In genomic region chr6:124693243-124693981, GRCm38 (mm10) we compare ENCODE assay signal across 10 mouse cellular contexts. TPM values are rescaled to one million over a fixed set of nuclear protein-coding genes. Genes with fewer than 3 reads are reported as not detected.
DNase-seq lines count a peak whose midpoint lies in the region; ATAC-seq and TF ChIP-seq lines count a peak whose summit lies in the region.
"Had no signal": no experiment of that assay in that cellular context is flagged by ENCODE, and none has a peak within 500 bp of the region (broad histone marks: within the 10 kb centered on the region; RNA-seq: fewer than 3 reads in every experiment).

No protein-coding gene starts in this region.

- H3K4me2 ChIP-seq in heart, postnatal 0 days (ENCODE audit: low read depth, low read length), result no peak overlapping the region
- H3K4me2 ChIP-seq in neural tube, embryonic 13.5 days, result no peak overlapping the region
- 0 out of 2 replicates have a peak overlapping the region, but pooled peaks have one; percentile 14 for H3K4me2 ChIP-seq in kidney, embryonic 16.5 days (replicated peaks; ENCODE audit: low read depth, low read length)
- no peak overlapping the region for H3K4me2 ChIP-seq in stomach, embryonic 16.5 days (ENCODE audit: low read depth, low read length)
- H3K4me2 ChIP-seq: liver, embryonic 11.5 days had no signal

- H3K4me1 ChIP-seq in heart, postnatal 0 days (ENCODE audit: control insufficient read depth, insufficient read depth), result peaks cover 16% of the 10 kb centered on the region
- H3K4me1 ChIP-seq in neural tube, embryonic 13.5 days (replicated peaks), result peaks cover 17% of the 10 kb centered on the region; the same call in 1 of the 2 replicates
- peaks cover 25% of the 10 kb centered on the region for H3K4me1 ChIP-seq in kidney, embryonic 16.5 days (ENCODE audit: insufficient read depth, low read length)
- H3K4me1 ChIP-seq in stomach, embryonic 16.5 days (ENCODE audit: control insufficient read depth, insufficient read depth, low read length), result peaks cover 21% of the 10 kb centered on the region

- no peak overlapping the region for H3K4me3 ChIP-seq in heart, postnatal 0 days (ENCODE audit: low read depth, low read length)
- no peak overlapping the region for H3K4me3 ChIP-seq in neural tube, embryonic 13.5 days
- no peak overlapping the region for H3K4me3 ChIP-seq in kidney, embryonic 16.5 days (ENCODE audit: low read length)
- H3K4me3 ChIP-seq in stomach, embryonic 16.5 days (replicated peaks; ENCODE audit: low read length), result no peak overlapping the region
- H3K4me3 ChIP-seq: hindbrain, embryonic 15.5 days had no signal

- no peak for TF ChIP-seq EP300 in heart, postnatal 0 days (IDR thresholded peaks at IDR 0.05; ENCODE audit: low read depth)

- WGBS in heart, postnatal 0 days, result 65% methylated on average over 15 of the region's 15 CpGs
- 80% methylated on average over 15 of the region's 15 CpGs for WGBS in neural tube, embryonic 13.5 days
- 18% methylated on average over 15 of the region's 15 CpGs for WGBS in kidney, embryonic 16.5 days
- WGBS in stomach, embryonic 16.5 days, result 51% methylated on average over 15 of the region's 15 CpGs

- H3K36me3 ChIP-seq in heart, postnatal 0 days (replicated peaks; ENCODE audit: control insufficient read depth, insufficient read depth, low read length), result peaks cover 9% of the 10 kb centered on the region; the same call in 1 of the 2 replicates
- H3K36me3 ChIP-seq in neural tube, embryonic 13.5 days, result no peaks in the 10 kb centered on the region; the same call in 1 of the 2 replicates
- no peaks in the 10 kb centered on the region for H3K36me3 ChIP-seq in kidney, embryonic 16.5 days (ENCODE audit: insufficient read depth, low read length)
- H3K36me3 ChIP-seq in stomach, embryonic 16.5 days (ENCODE audit: control insufficient read depth, insufficient read depth, low read length), result no peaks in the 10 kb centered on the region
- H3K36me3 ChIP-seq: hindbrain, embryonic 15.5 days had no signal

- H3K27ac ChIP-seq in heart, postnatal 0 days (ENCODE audit: low read depth), result peak overlapping the region; percentile 88
- H3K27ac ChIP-seq in neural tube, embryonic 13.5 days (replicated peaks), result 0 out of 2 replicates have a peak overlapping the region, but pooled peaks have one; percentile 15
- H3K27ac ChIP-seq in kidney, embryonic 16.5 days (ENCODE audit: low read length), result peak overlapping the region; percentile 78
- peak overlapping the region; percentile 76 for H3K27ac ChIP-seq in stomach, embryonic 16.5 days (ENCODE audit: low read length)

- no peak for DNase-seq in heart, postnatal 0 days (ENCODE audit: low spot score)
- no peak for DNase-seq in heart, adult 18-20 months
- DNase-seq in neural tube, embryonic 10.5 days (ENCODE audit: extremely low spot score, low spot score), result no peak
- DNase-seq in B cell, adult 2 months, result no peak
- DNase-seq in urinary bladder, postnatal 36 days (ENCODE audit: low spot score in 2 of 2), result no peak

- H3K27me3 ChIP-seq in heart, postnatal 0 days (ENCODE audit: control insufficient read depth, insufficient read depth, low read length), result no peaks in the 10 kb centered on the region
- H3K27me3 ChIP-seq in neural tube, embryonic 13.5 days, result no peaks in the 10 kb centered on the region
- no peaks in the 10 kb centered on the region for H3K27me3 ChIP-seq in kidney, embryonic 16.5 days (ENCODE audit: insufficient read depth, low read length)
- no peaks in the 10 kb centered on the region for H3K27me3 ChIP-seq in stomach, embryonic 16.5 days (ENCODE audit: control insufficient read depth, insufficient read depth, low read length)
- H3K27me3 ChIP-seq: hindbrain, embryonic 15.5 days had no signal

- no peak for TF ChIP-seq CTCF in heart, postnatal 0 days (IDR thresholded peaks at IDR 0.05; ENCODE audit: low read depth)

- ATAC-seq in heart, postnatal 0 days (ENCODE audit: insufficient read depth, low read depth), result no peak
- ATAC-seq in neural tube, embryonic 13.5 days (ENCODE audit: low read depth), result no peak
- ATAC-seq in kidney, embryonic 16.5 days (ENCODE audit: low FRiP score, low TSS enrichment), result peak; percentile 91
- ATAC-seq in stomach, embryonic 16.5 days (ENCODE audit: insufficient read depth, low FRiP score), result no peak

- H3K9ac ChIP-seq in heart, postnatal 0 days (replicated peaks; ENCODE audit: low read depth, low read length), result peak overlapping the region; percentile 28; the same call in 1 of the 2 replicates
- no peak overlapping the region for H3K9ac ChIP-seq in neural tube, embryonic 13.5 days
- peak overlapping the region; percentile 18 for H3K9ac ChIP-seq in kidney, embryonic 16.5 days (replicated peaks; ENCODE audit: low read length)
- H3K9ac ChIP-seq in stomach, embryonic 16.5 days (ENCODE audit: low read length), result no peak overlapping the region
- H3K9ac ChIP-seq: hindbrain, embryonic 15.5 days had no signal

- no peaks in the 10 kb centered on the region for H3K9me3 ChIP-seq in heart, postnatal 0 days (replicated peaks; ENCODE audit: control insufficient read depth, low read length)
- H3K9me3 ChIP-seq in neural tube, embryonic 13.5 days, result no peaks in the 10 kb centered on the region
- H3K9me3 ChIP-seq in kidney, embryonic 16.5 days (ENCODE audit: low read length), result no peaks in the 10 kb centered on the region
- H3K9me3 ChIP-seq in stomach, embryonic 16.5 days (replicated peaks; ENCODE audit: control insufficient read depth, low read length), result no peaks in the 10 kb centered on the region
- H3K9me3 ChIP-seq: hindbrain, embryonic 15.5 days had no signal

RNA-seq across cellular contexts. Expression of gene Emg1, which starts 18.6 kb away (rescaled TPM):
- 94.9 and 106 TPM in 2 replicates for total RNA-seq in heart, postnatal 0 days (2014; rRNA removed; ENCODE audit: low replicate concordance)
- 85.6 and 97.0 TPM in 2 replicates for polyA plus RNA-seq in heart, postnatal 0 days (2015; fragmentation: Nextera tagmentation; extraction: Ambion mirVana)
- total RNA-seq in heart, adult 18-20 months (2021), result 10 to 100 TPM; 78.1 to 80.8 TPM
- 110 and 120 TPM in 2 replicates for polyA plus RNA-seq in neural tube, embryonic 13.5 days (2015; fragmentation: Nextera tagmentation; extraction: Ambion mirVana)
- 202 and 219 TPM in 2 replicates for polyA plus RNA-seq in kidney, embryonic 16.5 days (2015; fragmentation: Nextera tagmentation; extraction: Ambion mirVana)
- polyA plus RNA-seq in stomach, embryonic 16.5 days (2015; fragmentation: Nextera tagmentation; extraction: Ambion mirVana), result 167 and 175 TPM in 2 replicates

RNA-seq across cellular contexts. Expression of gene Phb2, which starts 18.7 kb away (rescaled TPM):
- 407 and 409 TPM in 2 replicates for total RNA-seq in heart, postnatal 0 days (2014; rRNA removed; ENCODE audit: low replicate concordance)
- polyA plus RNA-seq in heart, postnatal 0 days (2015; fragmentation: Nextera tagmentation; extraction: Ambion mirVana), result 423 and 432 TPM in 2 replicates
- 100 to 1,000 TPM; 277 to 319 TPM for total RNA-seq in heart, adult 18-20 months (2021)
- polyA plus RNA-seq in neural tube, embryonic 13.5 days (2015; fragmentation: Nextera tagmentation; extraction: Ambion mirVana), result 259 and 270 TPM in 2 replicates
- 403 and 405 TPM in 2 replicates for polyA plus RNA-seq in kidney, embryonic 16.5 days (2015; fragmentation: Nextera tagmentation; extraction: Ambion mirVana)
- 282 and 303 TPM in 2 replicates for polyA plus RNA-seq in stomach, embryonic 16.5 days (2015; fragmentation: Nextera tagmentation; extraction: Ambion mirVana)

RNA-seq across cellular contexts. Expression of gene Lpcat3, which starts 30.6 kb away (rescaled TPM):
- total RNA-seq in heart, postnatal 0 days (2014; rRNA removed; ENCODE audit: low replicate concordance), result 49.3 and 50.5 TPM in 2 replicates
- 61.1 and 62.7 TPM in 2 replicates for polyA plus RNA-seq in heart, postnatal 0 days (2015; fragmentation: Nextera tagmentation; extraction: Ambion mirVana)
- total RNA-seq in heart, adult 18-20 months (2021), result 10 to 100 TPM; 37.3 to 38.3 TPM
- polyA plus RNA-seq in neural tube, embryonic 13.5 days (2015; fragmentation: Nextera tagmentation; extraction: Ambion mirVana), result 43.2 and 43.7 TPM in 2 replicates
- polyA plus RNA-seq in kidney, embryonic 16.5 days (2015; fragmentation: Nextera tagmentation; extraction: Ambion mirVana), result 88.6 and 97.2 TPM in 2 replicates
- 84.1 and 86.8 TPM in 2 replicates for polyA plus RNA-seq in stomach, embryonic 16.5 days (2015; fragmentation: Nextera tagmentation; extraction: Ambion mirVana)

RNA-seq across cellular contexts. Expression of gene Ptpn6, which starts 45.1 kb away (rescaled TPM):
- 2.4 and 6.3 TPM in 2 replicates for total RNA-seq in heart, postnatal 0 days (2014; rRNA removed; ENCODE audit: low replicate concordance)
- polyA plus RNA-seq in heart, postnatal 0 days (2015; fragmentation: Nextera tagmentation; extraction: Ambion mirVana), result 4.3 and 4.5 TPM in 2 replicates
- total RNA-seq in heart, adult 18-20 months (2021), result 10 to 100 TPM in 1 of 2 experiments, 1 to 10 TPM in 1; 3.0 to 12.9 TPM
- polyA plus RNA-seq in neural tube, embryonic 13.5 days (2015; fragmentation: Nextera tagmentation; extraction: Ambion mirVana), result 6.0 and 7.9 TPM in 2 replicates
- polyA plus RNA-seq in kidney, embryonic 16.5 days (2015; fragmentation: Nextera tagmentation; extraction: Ambion mirVana), result 13.8 and 16.4 TPM in 2 replicates
- 19.6 and 20.1 TPM in 2 replicates for polyA plus RNA-seq in stomach, embryonic 16.5 days (2015; fragmentation: Nextera tagmentation; extraction: Ambion mirVana)

RNA-seq across cellular contexts. Expression of gene Grcc10, which starts 47.8 kb away (rescaled TPM):
- total RNA-seq in heart, postnatal 0 days (2014; rRNA removed; ENCODE audit: low replicate concordance), result 119 and 153 TPM in 2 replicates
- polyA plus RNA-seq in heart, postnatal 0 days (2015; fragmentation: Nextera tagmentation; extraction: Ambion mirVana), result 492 and 535 TPM in 2 replicates
- total RNA-seq in heart, adult 18-20 months (2021), result 100 to 1,000 TPM; 277 to 290 TPM
- polyA plus RNA-seq in neural tube, embryonic 13.5 days (2015; fragmentation: Nextera tagmentation; extraction: Ambion mirVana), result 687 and 693 TPM in 2 replicates
- 527 and 541 TPM in 2 replicates for polyA plus RNA-seq in kidney, embryonic 16.5 days (2015; fragmentation: Nextera tagmentation; extraction: Ambion mirVana)
- 352 and 357 TPM in 2 replicates for polyA plus RNA-seq in stomach, embryonic 16.5 days (2015; fragmentation: Nextera tagmentation; extraction: Ambion mirVana)

Comparison
In these comparisons a context has a peak if more than half of its experiments do, and no peak if none do; other contexts are left out.
1. H3K27ac ChIP-seq: peak in every context shown above with its lines; median percentile 88 in heart, postnatal 0 days; 78 in kidney, embryonic 16.5 days; 76 in stomach, embryonic 16.5 days; 15 in neural tube, embryonic 13.5 days.
2. H3K9ac ChIP-seq: peak in heart, postnatal 0 days (single experiment) and kidney, embryonic 16.5 days (single experiment); none in neural tube, embryonic 13.5 days (single experiment) and stomach, embryonic 16.5 days (single experiment).